Mouse (Mus musculus) embryo, embryonic 11.5 days (tissue): Measurements from ENCODE around the gene Lmf1.

Experiments
- DNase-seq: peaks from one replicate; pipeline ENCODE4 v3.0.0-alpha.2; 2012; ENCODE audit warnings: low read depth, low spot score

Lmf1 gene

GRCm38 (mm10) chr17:25578920-25579319 lies at the start of gene Lmf1:
Lmf1 (plus strand) TSS chr17:25579085.
- DNase-seq, result peak; percentile 96

DNA sequence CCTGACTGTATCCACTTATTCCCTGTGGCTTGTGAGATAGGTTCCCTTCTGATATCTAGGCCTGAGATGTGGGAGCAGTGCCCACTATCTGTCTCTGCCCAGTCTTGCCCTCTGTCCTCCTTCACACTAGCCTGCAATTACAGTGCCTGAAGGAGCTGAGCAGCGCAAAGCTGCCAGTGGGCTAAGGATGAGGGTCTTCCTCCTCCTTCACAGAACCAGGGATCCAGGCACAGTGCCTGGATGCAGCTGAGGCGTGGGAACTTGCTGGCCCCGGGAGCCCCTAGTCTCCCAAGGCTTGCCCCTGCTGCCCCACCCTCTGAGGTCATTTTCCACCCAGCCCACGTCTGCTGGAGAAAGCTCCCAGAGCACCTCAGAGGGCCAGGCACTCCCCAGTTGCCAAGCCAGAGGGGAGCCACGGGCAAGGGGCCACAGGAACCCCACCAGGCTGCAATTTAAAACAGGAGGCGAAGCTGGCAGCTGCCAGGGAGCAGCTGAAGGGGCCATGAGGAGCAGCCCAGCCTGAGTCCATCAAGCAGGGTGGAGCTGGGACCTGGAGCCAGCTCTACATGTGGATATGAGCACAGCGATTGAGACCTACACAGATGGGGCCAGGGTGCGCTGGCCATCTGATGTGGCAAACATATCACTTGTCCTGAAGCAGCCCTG lies 48.4 kb upstream of the Lmf1 start:
- DNase-seq, result no peak

- no peak for DNase-seq
These were observed 39.7 kb upstream of the Lmf1 start for GRCm38 (mm10) chr17:25538945-25539875.

DNA sequence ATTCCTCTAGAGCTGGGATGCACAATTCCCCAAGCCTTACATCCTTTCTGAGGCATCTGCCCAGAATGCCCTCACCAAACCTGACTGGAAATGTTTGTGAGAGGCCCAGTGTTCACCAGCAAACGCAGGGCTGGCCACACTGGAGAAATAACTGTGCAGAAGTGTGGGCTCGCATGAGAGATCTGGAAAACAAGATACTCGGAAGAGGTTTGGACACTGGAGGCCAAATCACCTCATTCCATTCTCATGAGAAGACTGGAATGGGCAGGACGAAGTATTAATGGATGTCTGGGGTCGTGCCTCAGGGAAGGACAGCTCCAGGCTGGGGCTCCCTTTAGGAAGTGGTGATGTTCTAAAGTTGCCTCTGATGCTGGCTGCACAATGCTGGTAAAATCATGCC lies 38.2 kb upstream of the Lmf1 start:
- DNase-seq, result no peak

DNA sequence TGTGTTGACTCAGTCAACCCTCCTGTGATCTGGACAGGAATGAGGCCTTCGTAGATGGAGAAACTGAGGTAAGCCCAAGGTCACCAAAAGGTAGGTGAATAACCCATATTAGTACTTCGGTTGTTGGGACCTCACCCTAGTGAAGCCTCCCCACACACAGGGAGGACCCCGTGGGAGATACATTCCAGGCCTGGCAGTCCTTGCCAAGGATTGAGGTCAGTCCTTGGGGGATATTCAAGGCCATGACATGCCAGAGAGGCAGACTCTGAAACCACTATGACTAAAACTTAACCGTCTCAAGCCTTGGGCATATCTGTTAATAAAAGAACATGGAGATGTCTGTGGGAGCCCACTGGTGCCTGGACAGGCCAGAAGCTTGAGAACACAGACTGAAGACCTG lies 37.1 kb upstream of the Lmf1 start:
- DNase-seq, result no peak

GRCm38 (mm10) chr17:25547026-25547425 lies 31.9 kb upstream of the Lmf1 start:
- DNase-seq, result no peak

DNA sequence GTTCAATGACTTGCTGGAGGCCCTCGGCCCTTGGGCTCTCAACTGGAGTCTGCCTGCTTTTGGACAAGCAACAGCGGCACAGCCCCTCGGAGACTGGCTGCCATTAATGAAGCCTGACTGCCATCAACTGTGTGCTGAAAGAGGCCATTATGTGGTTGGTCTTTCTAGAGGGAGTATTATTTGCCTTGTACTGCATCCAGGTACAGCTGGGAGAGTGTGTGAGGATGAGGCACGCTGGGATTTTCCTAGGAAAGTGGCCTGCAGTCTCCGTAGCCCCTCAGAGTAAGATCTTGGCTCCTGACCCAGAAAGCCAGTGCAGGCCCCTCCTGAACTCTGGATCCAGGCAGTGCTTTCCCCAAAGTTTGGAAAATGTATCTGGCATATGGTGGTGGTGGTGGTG lies 28.9 kb upstream of the Lmf1 start:
- no peak for DNase-seq

DNA sequence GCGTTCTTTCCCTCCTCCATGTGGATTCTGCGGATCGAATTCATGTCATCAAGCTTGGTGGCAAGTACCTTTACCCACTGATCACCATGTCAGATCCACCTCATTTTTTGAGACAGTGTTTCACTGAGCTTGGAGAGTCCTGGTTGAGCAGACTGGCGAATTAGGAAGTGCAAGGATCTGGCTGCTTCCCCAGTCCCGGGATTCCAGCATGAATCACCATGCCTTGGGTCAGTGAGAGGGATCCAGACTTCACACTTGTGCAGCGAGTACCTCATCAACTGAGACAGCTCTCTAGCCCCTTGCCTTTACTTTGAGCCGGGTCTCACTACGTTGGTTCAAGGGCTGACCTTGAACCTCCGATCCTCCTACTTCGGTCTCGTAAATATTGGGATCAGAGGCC lies 27.6 kb upstream of the Lmf1 start:
- no peak for DNase-seq

GRCm38 (mm10) chr17:25555159-25555558 lies 23.7 kb upstream of the Lmf1 start:
- DNase-seq, result no peak

GRCm38 (mm10) chr17:25555666-25556629 lies 22.9 kb upstream of the Lmf1 start:
- DNase-seq, result no peak

GRCm38 (mm10) chr17:25556630-25557354 lies 22.1 kb upstream of the Lmf1 start:
- no peak for DNase-seq

GRCm38 (mm10) chr17:25559634-25560033 lies 19.3 kb upstream of the Lmf1 start:
- no peak for DNase-seq

- no peak for DNase-seq
These were observed 18.2 kb upstream of the Lmf1 start for GRCm38 (mm10) chr17:25560554-25561222.

- no peak for DNase-seq
These were observed 17.5 kb upstream of the Lmf1 start for GRCm38 (mm10) chr17:25561223-25562028.

DNA sequence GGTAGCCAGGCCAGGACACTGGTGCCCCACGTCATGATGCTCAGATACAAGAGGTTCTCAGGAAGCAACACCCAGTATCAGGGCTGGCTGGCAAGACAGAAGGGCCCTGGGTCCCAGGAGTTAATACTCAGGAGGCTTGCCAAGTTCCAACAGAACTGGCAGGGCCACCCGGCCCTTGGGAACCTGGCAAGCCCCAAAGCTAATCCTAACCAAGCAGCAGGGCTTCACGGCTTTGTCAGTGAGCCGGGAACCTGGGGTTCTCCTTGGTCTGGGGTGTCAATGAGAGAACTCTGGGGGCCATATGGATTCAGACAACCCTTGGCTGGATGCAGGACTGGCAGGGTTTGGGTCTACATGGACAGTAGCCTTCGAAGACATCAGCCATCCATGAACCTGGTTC lies 14.4 kb upstream of the Lmf1 start:
- no peak for DNase-seq

- DNase-seq, result no peak
These were observed 13.6 kb upstream of the Lmf1 start for GRCm38 (mm10) chr17:25565244-25565643.

GRCm38 (mm10) chr17:25565860-25566600 lies 12.9 kb upstream of the Lmf1 start:
- DNase-seq, result no peak

DNA sequence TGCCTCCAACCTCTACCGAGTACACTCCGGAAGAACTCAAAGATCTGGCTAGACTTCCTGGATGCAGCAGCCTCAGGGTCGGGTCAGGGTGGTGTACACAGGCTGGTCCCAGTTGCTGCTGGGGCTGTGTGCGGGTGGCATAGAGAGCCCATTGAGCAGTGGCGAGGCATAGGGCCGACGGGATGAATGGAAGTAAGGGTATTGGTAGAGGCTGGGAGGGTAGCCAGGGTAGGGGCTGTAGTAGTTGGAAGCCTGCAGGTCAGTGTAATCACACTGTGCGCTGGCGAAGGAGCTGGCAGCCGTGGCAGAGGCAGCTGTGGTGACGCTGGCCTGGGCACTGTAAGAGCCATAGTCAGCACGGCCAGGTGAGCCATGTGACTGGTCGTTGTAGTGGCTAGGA lies 11.6 kb upstream of the Lmf1 start:
- no peak for DNase-seq

GRCm38 (mm10) chr17:25567745-25568144 lies 11.1 kb upstream of the Lmf1 start:
- no peak for DNase-seq
